Mouse (Mus musculus): ENCODE data around the gene Coil.
"Not testable (repeated sequence)": the region's sequence is repeated elsewhere in the genome, so short reads cannot be mapped to it uniquely, and the experiment has no call there.

The Coil gene

GRCm38 (mm10) chr11:89007582-89007981 is 37.5 kb downstream of the Coil start:
- DNase-seq, result no peak

GRCm38 (mm10) chr11:89009066-89009465 is 39.0 kb downstream of the Coil start:
- no peak for DNase-seq

GRCm38 (mm10) chr11:89009496-89009895 is 39.4 kb downstream of the Coil start:
- no peak for DNase-seq

GRCm38 (mm10) chr11:89012241-89012640 is 42.2 kb downstream of the Coil start:
- DNase-seq, result no peak

- DNase-seq, result no peak
Measured at GRCm38 (mm10) chr11:89017514-89018182, 47.6 kb downstream of the Coil start.

- DNase-seq, result no peak
Measured at GRCm38 (mm10) chr11:89020681-89021305, 50.7 kb downstream of the Coil start.

GRCm38 (mm10) chr11:89021687-89022086 is 51.6 kb downstream of the Coil start:
- no peak for DNase-seq

- DNase-seq, result no peak
Measured at GRCm38 (mm10) chr11:89022120-89022731, 52.2 kb downstream of the Coil start.

GRCm38 (mm10) chr11:89023477-89023876 is 53.4 kb downstream of the Coil start:
- no peak for DNase-seq

GRCm38 (mm10) chr11:89024181-89024881 is 54.3 kb downstream of the Coil start:
- DNase-seq, result no peak

GRCm38 (mm10) chr11:89025603-89026002 is 55.6 kb downstream of the Coil start:
- no peak for DNase-seq

GRCm38 (mm10) chr11:89026117-89026516 is 56.1 kb downstream of the Coil start:
- DNase-seq, result no peak

GRCm38 (mm10) chr11:89027955-89028361 is 57.9 kb downstream of the Coil start:
- no peak for DNase-seq

- no peak for DNase-seq
Measured at GRCm38 (mm10) chr11:89028871-89029405, 58.9 kb downstream of the Coil start.

- DNase-seq, result no peak
Measured at GRCm38 (mm10) chr11:89030552-89030951, 60.5 kb downstream of the Coil start.

- DNase-seq, result no peak
Measured at GRCm38 (mm10) chr11:89031189-89031588, 61.1 kb downstream of the Coil start.

- DNase-seq, result no peak
Measured at GRCm38 (mm10) chr11:89034592-89034991, 64.5 kb downstream of the Coil start.

- DNase-seq, result no peak
Measured at GRCm38 (mm10) chr11:89035552-89035951, 65.5 kb downstream of the Coil start.

GRCm38 (mm10) chr11:89038496-89038895 is 68.4 kb downstream of the Coil start:
- DNase-seq, result no peak

GRCm38 (mm10) chr11:89039325-89039724 is 69.3 kb downstream of the Coil start:
- DNase-seq, result no peak

GRCm38 (mm10) chr11:89041073-89041472 is 71.0 kb downstream of the Coil start:
- not testable (repeated sequence) for DNase-seq
